Mouse (Mus musculus): Measurements from ENCODE around the gene Aldh1a1.
"Not testable (repeated sequence)": the region's sequence is repeated elsewhere in the genome, so short reads cannot be mapped to it uniquely, and the experiment has no call there.

Gene Aldh1a1

DNA sequence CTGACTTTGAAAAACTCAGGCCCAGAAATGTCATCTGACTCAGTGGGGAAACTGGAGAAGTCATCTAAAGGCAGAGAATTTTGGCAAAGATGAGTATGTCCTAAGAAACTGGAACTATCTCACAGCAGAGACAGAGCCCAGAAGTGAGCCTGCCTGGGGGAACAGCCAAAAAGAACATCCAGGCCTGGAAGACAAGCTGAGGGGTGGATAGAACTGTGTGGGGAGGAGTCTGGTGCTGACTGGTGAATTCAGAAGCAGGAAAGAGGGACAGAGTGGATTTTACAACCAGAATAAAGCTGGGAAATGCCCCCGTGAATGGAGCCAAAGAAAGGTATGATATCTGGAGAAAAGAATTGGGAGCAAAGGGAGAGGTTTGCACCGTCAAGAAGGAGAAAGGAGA lies at the start of gene Aldh1a1:
TSS of gene Aldh1a1 (plus strand) at position 225 of the 400 bp plus-strand sequence.
- peak; percentile 36 for DNase-seq (ENCODE audit: low read depth)

DNA sequence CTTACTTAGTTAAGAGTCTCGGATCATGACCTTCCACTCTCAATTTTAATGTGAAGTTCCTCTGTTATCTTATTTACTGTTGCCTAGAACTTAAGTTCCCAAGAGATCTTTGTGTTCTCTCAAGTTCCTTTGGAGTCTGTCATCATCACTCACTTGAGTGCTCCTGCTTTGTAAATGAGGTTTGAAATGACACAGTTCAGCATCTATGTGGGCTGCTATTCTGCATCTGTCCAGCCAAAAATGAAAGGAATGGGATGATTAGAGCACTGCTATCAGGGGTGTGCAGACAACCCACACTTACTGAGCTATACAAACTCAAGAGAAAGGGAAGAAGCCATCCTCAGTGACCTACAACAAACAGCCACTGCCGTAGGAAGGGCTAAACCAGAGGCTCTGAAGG lies 44.7 kb upstream of the Aldh1a1 start:
- no peak for DNase-seq (ENCODE audit: low read depth)

DNA sequence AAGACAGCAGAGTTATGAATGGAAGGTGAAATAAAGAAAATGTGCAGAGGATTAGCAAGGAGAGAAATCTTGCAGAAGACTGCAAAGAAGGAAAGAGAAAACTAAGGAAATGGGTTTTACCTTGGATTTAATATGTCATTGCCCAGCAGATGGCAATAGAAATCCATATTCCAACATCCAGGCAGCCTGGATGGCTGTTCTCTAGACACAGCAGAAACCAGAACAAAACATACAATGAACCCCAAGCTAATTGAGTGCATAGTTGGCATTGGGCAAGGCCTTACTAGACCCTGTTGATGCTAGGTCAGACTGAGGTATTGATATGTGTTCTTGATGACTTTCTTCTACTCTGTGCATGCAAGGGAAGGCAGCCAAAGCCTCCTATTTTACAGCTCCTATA lies 43.0 kb upstream of the Aldh1a1 start:
- peak; percentile 89 for DNase-seq (ENCODE audit: low read depth)

DNA sequence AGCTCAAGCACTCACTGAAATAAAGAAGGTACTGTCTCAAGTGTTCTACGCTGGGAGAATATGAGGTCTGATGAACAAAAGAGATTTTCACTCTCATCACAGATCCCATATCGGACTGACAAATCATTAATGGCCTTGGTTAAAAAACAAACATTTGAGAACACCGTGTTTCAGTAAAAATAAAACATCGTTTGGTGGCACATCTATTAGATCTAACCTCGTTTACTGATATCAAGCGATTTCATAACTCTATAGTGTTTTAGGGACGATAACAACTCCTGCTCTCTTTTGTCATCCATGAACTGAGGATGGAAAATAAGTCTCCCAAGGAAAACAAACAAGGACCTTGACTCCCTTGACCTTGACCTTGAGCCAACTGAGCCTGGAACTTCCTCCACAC lies 41.5 kb upstream of the Aldh1a1 start:
- DNase-seq (ENCODE audit: low read depth) = no peak

DNA sequence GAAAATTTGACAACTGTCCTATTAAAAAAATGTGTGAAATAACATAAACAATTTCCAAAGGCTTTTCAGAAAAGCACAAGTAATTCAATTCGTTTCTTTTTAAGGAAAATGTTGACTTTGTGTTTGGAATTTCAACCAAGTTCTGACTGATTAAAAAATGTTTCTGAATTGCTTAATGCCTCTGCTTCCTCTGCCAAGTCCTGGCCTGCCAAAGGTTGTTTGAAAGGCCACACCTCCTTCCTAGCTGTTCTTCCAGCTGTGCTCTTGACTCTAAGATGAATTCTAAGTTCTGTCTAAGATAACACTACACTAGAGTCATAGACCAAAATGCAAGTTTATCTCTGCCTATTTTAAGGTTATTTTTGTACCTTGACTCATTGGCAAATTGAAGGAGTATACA lies 8.0 kb upstream of the Aldh1a1 start:
- peak; percentile 62 for DNase-seq (ENCODE audit: low read depth)

DNA sequence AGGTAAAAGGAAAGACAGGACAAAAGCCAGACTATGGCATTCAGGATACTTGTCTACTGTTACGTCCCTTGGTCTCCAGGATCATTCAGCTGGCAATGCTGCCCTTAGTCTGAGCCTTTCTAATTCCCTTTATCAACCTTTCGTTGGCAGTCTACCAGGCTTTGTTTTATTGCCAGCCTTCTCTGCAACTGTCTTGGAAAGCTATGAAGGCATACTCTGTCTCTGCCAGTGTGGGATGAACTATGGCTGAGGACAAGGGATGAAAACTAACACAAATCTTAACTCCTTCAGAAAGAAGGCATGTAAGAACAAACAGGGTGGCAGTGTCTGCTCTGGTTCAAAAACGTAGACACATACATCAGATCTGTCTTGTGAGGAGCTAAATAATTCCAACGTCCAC lies 565 bp upstream of the Aldh1a1 start:
- peak; percentile 40 for DNase-seq (ENCODE audit: low read depth)

GRCm38 (mm10) chr19:20496476-20496875 lies 4.0 kb downstream of the Aldh1a1 start:
- peak; percentile 53 for DNase-seq (ENCODE audit: low read depth)

DNA sequence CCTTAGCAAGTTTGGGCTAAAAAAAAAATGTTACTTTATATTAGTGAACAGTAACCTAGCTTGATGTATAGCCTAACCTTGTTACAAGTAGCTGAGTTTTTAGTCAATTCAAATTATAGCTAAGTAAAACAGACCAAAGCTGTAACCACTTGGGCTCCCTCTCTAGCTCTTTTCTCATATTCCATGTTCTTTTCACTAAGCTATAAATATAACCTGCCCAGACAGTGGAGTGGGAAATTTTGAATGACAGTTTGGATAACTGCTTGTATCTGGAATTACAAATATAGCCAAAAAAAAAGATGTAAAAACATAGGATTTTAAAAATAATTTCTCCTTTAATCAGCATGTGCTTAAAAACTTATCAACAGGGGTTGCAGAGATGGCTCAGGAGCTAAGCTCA lies 12.8 kb downstream of the Aldh1a1 start:
- DNase-seq (ENCODE audit: low read depth) = no peak

DNA sequence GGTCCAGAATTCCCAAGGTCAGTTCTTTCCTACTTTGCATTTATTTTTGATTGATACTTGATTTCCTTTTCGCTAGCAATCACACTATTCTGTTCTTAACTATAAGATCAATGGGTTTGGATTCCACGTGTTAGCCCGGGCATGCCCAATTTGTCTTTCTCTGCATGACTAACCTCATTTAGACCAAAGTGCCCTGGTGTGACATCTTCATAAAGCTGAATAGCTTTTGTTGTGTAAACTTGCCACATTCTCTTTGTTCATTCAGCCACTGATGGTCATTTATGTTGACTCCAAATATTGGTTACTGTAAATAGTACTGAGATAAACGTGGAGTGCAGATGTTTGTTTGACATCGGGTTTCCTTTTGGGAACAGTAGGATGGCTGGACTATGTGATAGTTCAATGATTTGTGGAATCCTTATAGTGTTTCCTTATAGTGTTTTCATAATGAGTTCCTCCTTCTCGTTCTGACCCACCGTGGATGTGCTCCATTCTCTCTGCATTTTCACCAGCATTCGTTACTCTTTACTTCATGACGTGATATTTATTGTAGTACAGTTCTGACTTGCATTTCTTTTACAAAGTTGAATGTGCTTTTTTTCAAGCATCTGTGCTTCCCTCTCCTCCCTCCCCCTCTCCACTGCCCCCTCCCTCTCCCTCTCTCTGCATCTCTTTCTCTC lies 14.6 kb downstream of the Aldh1a1 start:
- DNase-seq (ENCODE audit: low read depth) = no peak

GRCm38 (mm10) chr19:20508609-20509008 lies 16.1 kb downstream of the Aldh1a1 start:
- DNase-seq (ENCODE audit: low read depth) = no peak

DNA sequence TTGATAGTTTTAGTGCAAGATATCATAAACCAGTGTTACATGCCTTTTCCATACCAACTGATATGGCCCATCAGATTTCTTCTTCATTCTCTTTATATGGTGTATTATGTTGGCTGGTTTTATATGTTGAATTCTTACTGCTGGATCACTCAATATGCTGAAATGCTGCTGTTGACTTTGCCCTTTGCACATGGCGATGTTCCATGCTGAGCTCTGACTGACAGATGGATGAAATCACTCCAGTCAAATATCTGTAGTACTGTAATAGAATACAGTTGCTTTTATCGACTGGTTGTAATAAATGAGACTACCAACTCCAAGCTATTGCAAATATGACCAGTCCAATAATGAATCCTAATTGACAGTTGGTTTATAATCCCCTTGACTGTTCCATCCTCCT lies 19.5 kb downstream of the Aldh1a1 start:
- peak; percentile 65 for DNase-seq (ENCODE audit: low read depth)

- peak; percentile 57 for DNase-seq (ENCODE audit: low read depth)
Observed at GRCm38 (mm10) chr19:20513181-20513580, 20.7 kb downstream of the Aldh1a1 start.

DNA sequence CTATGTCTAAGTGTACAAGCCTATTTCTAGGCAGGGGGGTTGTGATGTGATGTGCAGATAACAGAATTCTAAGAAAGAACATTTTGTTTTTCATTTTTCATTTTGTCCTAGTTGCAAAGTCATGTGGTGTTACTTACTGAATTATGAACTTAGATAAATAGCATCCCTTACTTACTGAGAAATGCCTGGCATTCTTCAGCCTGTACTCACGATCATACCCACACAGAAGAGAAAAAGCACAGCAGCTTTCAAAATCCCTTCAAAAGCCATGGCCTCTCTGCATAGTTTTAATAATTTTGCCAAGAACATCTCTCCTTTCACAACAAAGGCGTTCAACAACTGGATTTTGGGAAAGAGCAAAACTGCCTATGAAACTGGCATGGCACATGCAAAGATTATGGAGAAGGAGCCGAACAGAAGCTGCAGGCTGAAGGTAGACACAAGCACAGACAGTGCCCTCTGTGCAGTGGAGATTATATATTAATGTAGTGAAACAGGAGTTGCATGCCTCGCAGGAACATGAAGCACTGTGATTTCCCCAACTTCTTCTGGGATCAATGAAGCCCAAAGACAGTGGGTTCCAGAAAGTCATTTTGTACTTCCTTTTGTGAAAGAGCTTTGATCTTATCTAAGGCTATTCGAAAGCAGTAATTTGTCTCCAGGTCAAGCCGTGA lies 21.3 kb downstream of the Aldh1a1 start:
- DNase-seq (ENCODE audit: low read depth) = peak; percentile 79

DNA sequence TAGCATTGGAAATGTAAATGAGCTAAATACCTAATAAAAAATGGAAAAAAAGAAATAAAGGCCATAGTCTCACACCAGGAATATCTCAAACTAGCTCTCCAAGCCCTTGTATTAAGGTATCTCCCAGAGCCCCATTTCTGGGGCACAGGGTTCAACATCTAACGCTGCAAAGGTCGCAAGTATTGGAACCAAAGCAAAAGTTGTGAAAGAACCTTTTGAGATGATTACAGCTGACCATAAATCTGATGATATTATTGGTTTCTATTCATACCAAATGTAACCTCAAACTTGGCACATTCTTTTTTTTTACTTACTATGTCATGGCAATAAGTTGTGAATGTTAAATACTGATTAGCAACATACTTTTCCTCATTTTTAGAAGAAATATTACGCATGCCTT lies 24.0 kb downstream of the Aldh1a1 start:
- DNase-seq (ENCODE audit: low read depth) = peak; percentile 64

DNA sequence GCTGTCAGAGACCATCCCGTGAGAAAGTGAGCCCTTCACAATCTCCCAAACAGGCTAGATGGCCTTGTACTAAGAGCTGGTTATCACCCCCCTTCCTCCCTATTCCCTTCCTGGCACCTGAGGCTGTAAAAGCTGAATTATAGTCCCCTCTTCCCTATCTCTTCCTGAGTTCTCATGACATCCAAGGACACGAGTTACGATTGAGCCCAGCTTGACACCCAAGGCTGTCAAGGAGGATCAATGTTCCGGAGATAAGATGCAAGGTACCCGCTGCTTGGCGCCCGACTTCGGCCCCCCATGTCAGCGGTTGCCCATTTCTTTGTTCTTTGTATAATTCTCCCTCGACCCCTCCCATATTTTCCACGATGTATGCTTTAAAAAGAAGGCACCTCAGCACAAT lies 36.6 kb downstream of the Aldh1a1 start:
- DNase-seq (ENCODE audit: low read depth) = not testable (repeated sequence)

DNA sequence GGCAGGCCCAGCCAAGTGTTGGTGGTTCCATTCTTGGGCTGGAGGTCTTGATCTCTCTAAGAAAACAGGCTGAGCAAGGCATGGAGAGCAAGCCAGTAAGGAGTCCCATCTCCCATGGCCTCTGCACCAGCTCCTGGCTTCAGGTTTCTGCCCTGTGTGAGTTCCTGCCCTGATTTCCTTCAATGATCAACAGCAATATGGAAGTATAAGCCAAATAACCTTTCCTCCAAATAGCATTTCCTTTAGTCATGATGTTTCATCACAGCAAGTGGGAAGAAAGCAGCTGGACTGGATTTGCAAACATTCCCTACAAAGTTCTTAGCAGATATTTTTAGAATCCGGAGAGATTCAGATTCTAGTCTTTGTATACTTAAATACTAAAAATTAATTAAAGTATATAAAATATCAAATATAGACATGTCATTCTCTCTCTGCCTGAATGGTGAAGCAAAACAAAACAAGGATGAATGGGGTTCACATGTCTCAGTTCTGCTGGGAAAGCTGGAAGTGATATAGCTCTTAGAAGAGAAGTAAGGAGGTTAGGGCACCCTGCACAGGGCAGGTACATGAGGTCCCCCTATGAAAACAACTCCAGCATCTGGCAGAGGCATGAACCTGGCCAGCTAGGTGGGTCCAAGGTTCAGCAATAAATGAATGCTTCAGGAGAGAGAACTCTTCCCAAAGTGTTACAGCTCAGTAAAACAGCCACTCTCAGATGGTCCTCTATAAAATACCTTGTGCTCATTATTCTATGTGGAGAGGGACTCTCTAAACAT lies 37.6 kb downstream of the Aldh1a1 start:
- peak; percentile 92 for DNase-seq (ENCODE audit: low read depth)

DNA sequence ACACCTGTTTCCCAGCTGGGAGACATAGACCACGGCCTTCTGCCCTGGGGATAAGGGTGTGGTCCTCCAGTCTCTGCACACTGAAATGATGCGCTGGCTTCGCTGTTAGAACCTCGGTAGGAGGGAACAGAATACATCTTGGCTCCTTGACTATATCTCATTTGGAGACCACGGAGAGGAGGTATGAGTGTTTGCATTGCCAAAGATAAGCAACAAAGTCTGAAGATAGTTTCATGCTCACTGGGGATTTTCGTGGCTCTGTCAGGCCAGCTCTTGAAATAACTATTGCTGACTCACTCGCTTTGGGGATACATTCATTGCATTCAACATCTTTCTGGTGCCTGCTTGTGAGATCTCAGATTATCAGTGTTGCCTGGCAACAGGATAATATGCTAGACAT lies 44.0 kb downstream of the Aldh1a1 start:
- DNase-seq (ENCODE audit: low read depth) = peak; percentile 79

DNA sequence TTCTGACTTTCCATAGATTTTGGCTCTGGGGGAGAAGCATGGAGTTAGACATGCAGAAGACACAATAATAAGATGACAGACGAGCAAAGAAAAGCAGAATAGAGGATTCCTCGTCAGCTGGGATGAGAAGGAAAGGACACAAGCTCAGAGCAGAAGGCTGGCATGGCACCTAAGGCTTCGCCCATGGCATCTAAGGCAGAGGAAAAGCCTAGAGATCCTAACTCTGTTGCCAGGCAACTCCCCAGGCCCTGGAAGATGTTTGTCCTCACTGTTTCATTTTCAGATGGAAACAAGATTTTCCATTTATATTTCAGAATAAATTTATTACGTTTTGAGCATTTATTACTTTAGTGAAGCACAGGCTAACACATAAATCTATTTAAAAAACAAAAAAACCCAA lies 48.5 kb downstream of the Aldh1a1 start:
- DNase-seq (ENCODE audit: low read depth) = no peak

DNA sequence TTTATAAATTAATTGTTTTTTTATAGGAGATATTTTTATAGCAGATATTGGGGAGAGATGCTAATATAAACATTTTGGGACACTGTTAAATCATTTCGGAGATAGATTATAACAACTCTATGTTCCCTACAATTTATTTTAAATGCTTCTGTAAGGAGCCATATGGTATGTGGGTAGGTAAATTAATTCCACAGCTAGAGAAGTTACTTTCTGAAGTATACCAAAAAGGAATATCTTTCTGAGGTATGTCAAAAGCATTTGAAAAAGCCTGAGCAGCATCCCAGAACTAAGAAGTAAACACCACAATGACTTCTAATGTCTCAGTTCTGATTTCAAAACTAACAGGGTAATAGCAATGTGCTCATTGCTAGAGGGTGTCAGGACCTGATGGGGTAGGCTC lies 49.4 kb downstream of the Aldh1a1 start:
- DNase-seq (ENCODE audit: low read depth) = no peak

GRCm38 (mm10) chr19:20543816-20544215 lies 51.3 kb downstream of the Aldh1a1 start:
- no peak for DNase-seq (ENCODE audit: low read depth)

- no peak for DNase-seq (ENCODE audit: low read depth)
Observed at GRCm38 (mm10) chr19:20544941-20545340, 52.4 kb downstream of the Aldh1a1 start.

DNA sequence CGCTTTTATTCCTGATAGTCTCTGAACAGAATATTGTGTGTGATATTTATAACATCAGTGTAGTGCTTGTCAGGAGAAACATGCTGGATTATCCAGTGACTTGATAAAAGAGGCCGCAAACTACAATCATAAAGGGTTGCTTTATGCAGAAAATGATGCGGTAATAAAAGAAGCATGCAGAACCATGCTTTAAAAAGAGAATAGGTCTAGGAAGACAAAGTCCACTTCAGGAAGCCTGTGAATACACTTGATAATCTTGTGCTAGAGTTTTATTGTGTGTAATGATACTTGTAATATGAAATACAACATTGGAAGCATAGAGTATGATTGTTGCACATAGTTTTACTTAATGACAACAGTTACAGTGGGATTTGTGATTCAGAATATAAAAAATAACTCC lies 54.5 kb downstream of the Aldh1a1 start:
- DNase-seq (ENCODE audit: low read depth) = no peak

- DNase-seq (ENCODE audit: low read depth) = no peak
Observed at GRCm38 (mm10) chr19:20549409-20549808, 56.9 kb downstream of the Aldh1a1 start.

Measured in NIH3T3 (cell line).